8 mouse cellular contexts compared by ENCODE assay signal in genomic region chr5:114772456-114773203, GRCm38 (mm10). TPM values are rescaled to one million over a fixed set of nuclear protein-coding genes. Genes with fewer than 3 reads are reported as not detected.
DNase-seq lines count a peak whose midpoint lies in the region; ATAC-seq and TF ChIP-seq lines count a peak whose summit lies in the region.

No protein-coding gene starts in this region.

- no peaks in the 10 kb centered on the region for H3K9me3 ChIP-seq in forebrain, postnatal 0 days (ENCODE audit: low read length)
- no peaks in the 10 kb centered on the region for H3K9me3 ChIP-seq in hindbrain, postnatal 0 days (ENCODE audit: low read length)
- no peaks in the 10 kb centered on the region for H3K9me3 ChIP-seq in liver, embryonic 14.5 days (ENCODE audit: control insufficient read depth, low read length)
- no peaks in the 10 kb centered on the region for H3K9me3 ChIP-seq in neural tube, embryonic 12.5 days

- H3K27me3 ChIP-seq in forebrain, postnatal 0 days (ENCODE audit: insufficient read depth, low read length): no peaks in the 10 kb centered on the region
- no peaks in the 10 kb centered on the region for H3K27me3 ChIP-seq in hindbrain, postnatal 0 days (ENCODE audit: insufficient read depth, low read length)
- no peaks in the 10 kb centered on the region for H3K27me3 ChIP-seq in liver, embryonic 14.5 days (ENCODE audit: control insufficient read depth, insufficient read depth, low read length)
- no peaks in the 10 kb centered on the region for H3K27me3 ChIP-seq in neural tube, embryonic 12.5 days (replicated peaks)

- peaks cover 23% of the 10 kb centered on the region; the same call in 1 of the 2 replicates for H3K4me1 ChIP-seq in forebrain, postnatal 0 days (ENCODE audit: insufficient read depth)
- peaks cover 15% of the 10 kb centered on the region for H3K4me1 ChIP-seq in hindbrain, postnatal 0 days (ENCODE audit: insufficient read depth, low read length)
- peaks cover 10 to 22% of the 10 kb centered on the region in 2 experiments for H3K4me1 ChIP-seq in liver, embryonic 14.5 days (replicated peaks; ENCODE audit: control insufficient read depth in 2 of 2, insufficient read depth in 2 of 2, low read length in 1 of 2)
- peaks cover 37% of the 10 kb centered on the region for H3K4me1 ChIP-seq in neural tube, embryonic 12.5 days

- peak overlapping the region; percentile 100 for H3K4me3 ChIP-seq in forebrain, postnatal 0 days (ENCODE audit: low read depth, low read length)
- H3K4me3 ChIP-seq in hindbrain, postnatal 0 days (ENCODE audit: low read length): peak overlapping the region; percentile 99
- peak overlapping the region; percentile 88 to 100 for H3K4me3 ChIP-seq in liver, embryonic 14.5 days (ENCODE audit: insufficient read depth in 1 of 2, low read depth in 2 of 2, low read length in 2 of 2)
- peak overlapping the region; percentile 100 for H3K4me3 ChIP-seq in neural tube, embryonic 12.5 days

- no peaks in the 10 kb centered on the region for H3K36me3 ChIP-seq in forebrain, postnatal 0 days (ENCODE audit: insufficient read depth)
- H3K36me3 ChIP-seq in hindbrain, postnatal 0 days (ENCODE audit: insufficient read depth, low read length): no peaks in the 10 kb centered on the region
- no peaks in the 10 kb centered on the region; the same call in 1 of the 2 replicates for H3K36me3 ChIP-seq in liver, embryonic 14.5 days (replicated peaks; ENCODE audit: control insufficient read depth, insufficient read depth, low read depth)
- H3K36me3 ChIP-seq in neural tube, embryonic 12.5 days: no peaks in the 10 kb centered on the region

- H3K9ac ChIP-seq in forebrain, postnatal 0 days: peak overlapping the region; percentile 91
- H3K9ac ChIP-seq in hindbrain, postnatal 0 days (replicated peaks; ENCODE audit: low read length): peak overlapping the region; percentile 98
- H3K9ac ChIP-seq in liver, embryonic 14.5 days (replicated peaks): peak overlapping the region; percentile 98
- peak overlapping the region; percentile 97 for H3K9ac ChIP-seq in neural tube, embryonic 12.5 days

- no peak for TF ChIP-seq CTCF in forebrain, postnatal 0 days (IDR thresholded peaks at IDR 0.05; ENCODE audit: low read depth)
- no peak for TF ChIP-seq CTCF in hindbrain, postnatal 0 days (IDR thresholded peaks at IDR 0.05; ENCODE audit: low read depth)
- TF ChIP-seq CTCF in liver, embryonic 14.5 days (IDR thresholded peaks at IDR 0.05; ENCODE audit: low read depth): no peak

- TF ChIP-seq EP300 in liver, embryonic 14.5 days (IDR thresholded peaks at IDR 0.05; ENCODE audit: low read depth): no peak

- no peak for DNase-seq in cerebellum, adult 9-10 months
- peak; percentile 59 for DNase-seq in cerebellum, adult 11 months
- peak; percentile 15 for DNase-seq in forebrain, postnatal 0 days
- peak; percentile 49 for DNase-seq in hindbrain, postnatal 0 days (ENCODE audit: low spot score)
- peak in 1 of 3 experiments; percentile 31 for DNase-seq in liver, embryonic 14.5 days (ENCODE audit: low read depth in 3 of 3, low spot score in 3 of 3)
- DNase-seq in thymus, postnatal 4 days: peak; percentile 89

- peak overlapping the region; percentile 79 for H3K27ac ChIP-seq in forebrain, postnatal 0 days (ENCODE audit: low read depth, low read length)
- H3K27ac ChIP-seq in hindbrain, postnatal 0 days: peak overlapping the region; percentile 99
- H3K27ac ChIP-seq in liver, embryonic 14.5 days: peak overlapping the region; percentile 61
- H3K27ac ChIP-seq in neural tube, embryonic 12.5 days: peak overlapping the region; percentile 46; the same call in 1 of the 2 replicates

- peak overlapping the region; percentile 94 for H3K4me2 ChIP-seq in forebrain, postnatal 0 days (ENCODE audit: low read depth)
- peak overlapping the region; percentile 75 for H3K4me2 ChIP-seq in hindbrain, postnatal 0 days (ENCODE audit: low read depth, low read length)
- peak overlapping the region; percentile 95 for H3K4me2 ChIP-seq in liver, embryonic 14.5 days (ENCODE audit: low read depth)
- peak overlapping the region; percentile 93 for H3K4me2 ChIP-seq in neural tube, embryonic 12.5 days (replicated peaks)

- ATAC-seq in cerebellum, adult (ENCODE audit: insufficient number of reproducible peaks, low FRiP score, low TSS enrichment): 0 out of 2 replicates have a peak, but pooled peaks have one; percentile 45
- ATAC-seq in forebrain, postnatal 0 days: peak; percentile 16
- peak; percentile 24 for ATAC-seq in hindbrain, postnatal 0 days
- ATAC-seq in liver, embryonic 14.5 days (ENCODE audit: insufficient read depth): peak; percentile 45
- ATAC-seq in neural tube, embryonic 12.5 days (ENCODE audit: low FRiP score, low read depth): peak; percentile 67

- WGBS in forebrain, postnatal 0 days: 5% methylated on average over 34 of the region's 57 CpGs
- WGBS in hindbrain, postnatal 0 days: 2% methylated on average over 44 of the region's 57 CpGs
- under 1% methylated on average over 39 of the region's 57 CpGs for WGBS in liver, embryonic 14.5 days (ENCODE audit: insufficient replicate concordance)
- 2% methylated on average over 39 of the region's 57 CpGs for WGBS in neural tube, embryonic 12.5 days

RNA-seq across cellular contexts. Expression of gene Ankrd13a, which starts 1.8 kb away (rescaled TPM):
- 34.3 and 44.8 TPM in 2 replicates for total RNA-seq in forebrain, postnatal 0 days (2014; rRNA removed)
- 20.7 and 20.8 TPM in 2 replicates for polyA plus RNA-seq in forebrain, postnatal 0 days (2015; fragmentation: Nextera tagmentation; extraction: Ambion mirVana)
- total RNA-seq in hindbrain, postnatal 0 days (2014; rRNA removed): 44.7 and 55.1 TPM in 2 replicates
- 30.7 and 31.4 TPM in 2 replicates for polyA plus RNA-seq in hindbrain, postnatal 0 days (2015; fragmentation: Nextera tagmentation; extraction: Ambion mirVana)
- 29.9 and 38.6 TPM in 2 replicates for polyA plus RNA-seq in liver, embryonic 14.5 days (2012; rRNA removed)
- 46.6 and 59.1 TPM in 2 replicates for polyA plus RNA-seq in liver, embryonic 14.5 days (2014; fragmentation: Nextera tagmentation; extraction: Ambion mirVana)
- polyA plus RNA-seq in neural tube, embryonic 12.5 days (2016; fragmentation: Nextera tagmentation; extraction: Ambion mirVana): 76.4 and 89.3 TPM in 2 replicates

RNA-seq across cellular contexts. Expression of gene Git2, which starts 2.7 kb away (rescaled TPM):
- total RNA-seq in forebrain, postnatal 0 days (2014; rRNA removed): 42.2 and 57.6 TPM in 2 replicates
- 21.9 and 31.1 TPM in 2 replicates for polyA plus RNA-seq in forebrain, postnatal 0 days (2015; fragmentation: Nextera tagmentation; extraction: Ambion mirVana)
- total RNA-seq in hindbrain, postnatal 0 days (2014; rRNA removed): 41.2 and 43.5 TPM in 2 replicates
- polyA plus RNA-seq in hindbrain, postnatal 0 days (2015; fragmentation: Nextera tagmentation; extraction: Ambion mirVana): 34.4 and 36.4 TPM in 2 replicates
- polyA plus RNA-seq in liver, embryonic 14.5 days (2012; rRNA removed): 12.7 and 13.7 TPM in 2 replicates
- 12.1 and 12.7 TPM in 2 replicates for polyA plus RNA-seq in liver, embryonic 14.5 days (2014; fragmentation: Nextera tagmentation; extraction: Ambion mirVana)
- polyA plus RNA-seq in neural tube, embryonic 12.5 days (2016; fragmentation: Nextera tagmentation; extraction: Ambion mirVana): 53.9 and 57.2 TPM in 2 replicates

RNA-seq across cellular contexts. Expression of gene 1500011B03Rik, which starts 50.6 kb away (rescaled TPM):
- total RNA-seq in forebrain, postnatal 0 days (2014; rRNA removed): 298 and 325 TPM in 2 replicates
- 378 and 431 TPM in 2 replicates for polyA plus RNA-seq in forebrain, postnatal 0 days (2015; fragmentation: Nextera tagmentation; extraction: Ambion mirVana)
- total RNA-seq in hindbrain, postnatal 0 days (2014; rRNA removed): 250 and 316 TPM in 2 replicates
- polyA plus RNA-seq in hindbrain, postnatal 0 days (2015; fragmentation: Nextera tagmentation; extraction: Ambion mirVana): 354 and 366 TPM in 2 replicates
- polyA plus RNA-seq in liver, embryonic 14.5 days (2012; rRNA removed): 15.5 and 17.5 TPM in 2 replicates
- 31.9 and 36.0 TPM in 2 replicates for polyA plus RNA-seq in liver, embryonic 14.5 days (2014; fragmentation: Nextera tagmentation; extraction: Ambion mirVana)
- 190 and 192 TPM in 2 replicates for polyA plus RNA-seq in neural tube, embryonic 12.5 days (2016; fragmentation: Nextera tagmentation; extraction: Ambion mirVana)

Comparison
In these comparisons a context has a peak if more than half of its experiments do, and no peak if none do; other contexts are left out.
1. ATAC-seq: peak in every context shown above with its lines; median percentile 67 in neural tube, embryonic 12.5 days; 45 in cerebellum, adult; 45 in liver, embryonic 14.5 days; 24 in hindbrain, postnatal 0 days; 16 in forebrain, postnatal 0 days.
2. H3K27ac ChIP-seq: peak in every context shown above with its lines; median percentile 99 in hindbrain, postnatal 0 days; 79 in forebrain, postnatal 0 days; 61 in liver, embryonic 14.5 days; 46 in neural tube, embryonic 12.5 days.